Mouse (Mus musculus): ENCODE measurements around the gene Shank1.

- TF ChIP-seq POLR2A (IDR thresholded peaks at IDR 0.05; ENCODE audit: borderline replicate concordance, low read depth, low read length) (no peak), CTCF (IDR thresholded peaks at IDR 0.05; ENCODE audit: low read depth, low read length) (no peak)
These were observed 50.0 kb downstream of the Shank1 start for GRCm38 (mm10) chr7:44359908-44360672.

Measured in bone marrow macrophage, adult 2 months (primary cell).